Mouse (Mus musculus) liver, embryonic 14.5 days (tissue): ENCODE results near the gene Plxna4. TPM values are rescaled to one million over a fixed set of nuclear protein-coding genes. Genes with fewer than 3 reads are reported as not detected.

Experiments used
- ATAC-seq: fragments of 200-750 bp; cut with Nextera tagmentation; 2 replicates; pipeline ENCODE4 v1.8.0; 2017; ENCODE audit warnings: moderate number of reproducible peaks, mild to moderate bottlenecking, moderate library complexity; ENCODE audit not compliant: insufficient read depth
- DNase-seq, 3 experiments: peaks; one replicate each; pipeline ENCODE4 v3.0.0-alpha.2; 2012 to 2013; ENCODE audit warnings: low read depth in 3 of 3, low spot score in 3 of 3
- H3K27ac ChIP-seq: fragments of 300-500 bp; sonication (generic); 2 replicates; pipeline ENCODE4 v1.5.1; 2014; ENCODE audit warnings: moderate library complexity, mild to moderate bottlenecking, control low read depth, inconsistent platforms
- H3K27me3 ChIP-seq: fragments of 300-500 bp; sonication (generic); 2 replicates; pipeline ENCODE4 v1.6.1; 2014; ENCODE audit warnings: mild to moderate bottlenecking, low read length, moderate library complexity; ENCODE audit not compliant: control insufficient read depth, insufficient read depth
- H3K36me3 ChIP-seq: fragments of 300-500 bp; sonication (generic); replicated peaks from 2 replicates; pipeline ENCODE4 v1.6.1; 2014; ENCODE audit warnings: low read depth; ENCODE audit not compliant: control insufficient read depth, insufficient read depth
- H3K4me1 ChIP-seq, 2 experiments: fragments of 200-500 bp in 1 of 2; fragments of 300-500 bp in 1 of 2; sonication (generic) in 1 of 2; replicated peaks; 2 replicates each; pipeline ENCODE4 v1.6.1; 2012 to 2014; ENCODE audit warnings: antibody characterized with exemption in 1 of 2, inconsistent platforms in 1 of 2, low read length in 1 of 2; ENCODE audit not compliant: control insufficient read depth in 2 of 2, insufficient read depth in 2 of 2
- H3K4me2 ChIP-seq: fragments of 300-500 bp; sonication (generic); 2 replicates; pipeline ENCODE4 v1.6.1; 2014; ENCODE audit warnings: low read depth, mild to moderate bottlenecking, control low read depth, moderate library complexity
- H3K4me3 ChIP-seq, 2 experiments: fragments of 200-500 bp in 1 of 2; fragments of 300-500 bp in 1 of 2; sonication (generic) in 1 of 2; 2 replicates each; pipeline ENCODE4 v1.5.1; 2012 to 2014; ENCODE audit warnings: low read depth in 2 of 2, low read length in 2 of 2, mild to moderate bottlenecking in 2 of 2, control low read depth in 1 of 2, inconsistent platforms in 1 of 2, moderate library complexity in 1 of 2; ENCODE audit not compliant: insufficient read depth in 1 of 2
- H3K9ac ChIP-seq: fragments of 300-500 bp; sonication (generic); replicated peaks from 2 replicates; pipeline ENCODE4 v1.6.1; 2014; ENCODE audit warnings: mild to moderate bottlenecking, control low read depth, moderate library complexity
- H3K9me3 ChIP-seq: fragments of 300-500 bp; sonication (generic); 2 replicates; pipeline ENCODE4 v1.6.1; 2016; ENCODE audit warnings: low read length, mixed read lengths; ENCODE audit not compliant: control insufficient read depth
- CTCF ChIP-seq: IDR thresholded peaks from 2 replicates; pipeline ENCODE4 v1.5.1; 2016; ENCODE audit warnings: antibody characterized with exemption, low read depth, control low read depth
- EP300 ChIP-seq: IDR thresholded peaks from 2 replicates; pipeline ENCODE4 v1.6.1; 2016; ENCODE audit warnings: antibody characterized with exemption, low read depth
- WGBS: fragments of 180-500 bp; shearing (Covaris S2); extraction: QIAGEN DNeasy Blood & Tissue Kit; methylation state at CpG from one replicate; pipeline ENCODE4 v1.1.7; 2014; ENCODE audit not compliant: insufficient replicate concordance; 5-methylcytosine and 5-hydroxymethylcytosine counted together
- polyA plus RNA-seq, 2 experiments: library from polyadenylated mRNA; depleted of rRNA in 1 of 2; stranded (reverse) in 1 of 2; unstranded in 1 of 2; fragments of >200 nt; fragmentation: Nextera tagmentation in 1 of 2; extraction: Ambion mirVana in 1 of 2; gene quantifications; 2 replicates each; pipeline versions ENCODE4 v1.2.1 to v1.2.3; 2012 to 2014

Gene Plxna4
- polyA plus RNA-seq, 2 experiments = 0.17 to 0.25 TPM

- Histone ChIP-seq H3K4me2 (no peak overlapping the region), H3K4me3 (no peak overlapping the region), H3K4me1 (no peaks in the 10 kb centered on the region), H3K9ac (no peak overlapping the region), H3K9me3 (no peaks in the 10 kb centered on the region), H3K36me3 (no peaks in the 10 kb centered on the region), H3K27ac (no peak overlapping the region), H3K27me3 (no peaks in the 10 kb centered on the region)
- ATAC-seq = no peak
- 53% methylated on average over 4 of the region's 4 CpGs for WGBS
- no peak for DNase-seq
- TF ChIP-seq EP300 (no peak), CTCF (no peak)
Observed at GRCm38 (mm10) chr6:32368408-32368807, 219.6 kb downstream of the Plxna4 start.

GRCm38 (mm10) chr6:32364933-32365332 is 223.1 kb downstream of the Plxna4 start:
- H3K4me2 ChIP-seq = no peak overlapping the region
- no peaks in the 10 kb centered on the region for H3K36me3 ChIP-seq
- no peak overlapping the region for H3K9ac ChIP-seq
- ATAC-seq (no peak), DNase-seq (no peak)
- H3K4me3 ChIP-seq = no peak overlapping the region
- WGBS = 66% methylated on average over 5 of the region's 5 CpGs
- no peaks in the 10 kb centered on the region for H3K27me3 ChIP-seq
- no peaks in the 10 kb centered on the region for H3K9me3 ChIP-seq
- H3K27ac ChIP-seq = no peak overlapping the region
- no peaks in the 10 kb centered on the region for H3K4me1 ChIP-seq
- TF ChIP-seq EP300 (no peak), CTCF (no peak)

- no peak overlapping the region for H3K4me2 ChIP-seq
- no peaks in the 10 kb centered on the region for H3K9me3 ChIP-seq
- no peaks in the 10 kb centered on the region for H3K27me3 ChIP-seq
- no peak for DNase-seq
- no peak overlapping the region for H3K4me3 ChIP-seq
- no peak overlapping the region for H3K27ac ChIP-seq
- H3K4me1 ChIP-seq = no peaks in the 10 kb centered on the region
- H3K36me3 ChIP-seq = no peaks in the 10 kb centered on the region
- ATAC-seq = no peak
- TF ChIP-seq EP300 = no peak
- no peak for TF ChIP-seq CTCF
- no peak overlapping the region for H3K9ac ChIP-seq
- WGBS = 56% methylated on average over 7 of the region's 7 CpGs
Observed at GRCm38 (mm10) chr6:32363489-32364068, 224.4 kb downstream of the Plxna4 start.

- Histone ChIP-seq H3K4me1 (no peaks in the 10 kb centered on the region), H3K9me3 (no peaks in the 10 kb centered on the region)
Observed at GRCm38 (mm10) chr6:32362421-32362820, 225.6 kb downstream of the Plxna4 start.

GRCm38 (mm10) chr6:32359675-32360074 is 228.3 kb downstream of the Plxna4 start:
- Histone ChIP-seq H3K9me3 (no peaks in the 10 kb centered on the region), H3K4me2 (no peak overlapping the region), H3K4me1 (no peaks in the 10 kb centered on the region), H3K27me3 (no peaks in the 10 kb centered on the region), H3K27ac (no peak overlapping the region), H3K4me3 (no peak overlapping the region), H3K9ac (no peak overlapping the region), H3K36me3 (no peaks in the 10 kb centered on the region)
- ATAC-seq = no peak
- 48% methylated on average over 3 of the region's 3 CpGs for WGBS
- TF ChIP-seq EP300 = no peak
- no peak for TF ChIP-seq CTCF
- no peak for DNase-seq

More at GRCm38 (mm10) chr6:32362421-32362820, 225.6 kb downstream of the Plxna4 start:
- H3K36me3 ChIP-seq = no peaks in the 10 kb centered on the region
- H3K4me2 ChIP-seq = no peak overlapping the region
- 71% methylated on average over 4 of the region's 4 CpGs for WGBS
- TF ChIP-seq EP300 = no peak
- no peak for TF ChIP-seq CTCF
- no peak overlapping the region for H3K4me3 ChIP-seq
- H3K27me3 ChIP-seq = no peaks in the 10 kb centered on the region
- no peak overlapping the region for H3K27ac ChIP-seq
- no peak overlapping the region for H3K9ac ChIP-seq
- no peak for DNase-seq
- no peak for ATAC-seq
